Mouse (Mus musculus) T-cell, adult 2 months (primary cell): ENCODE measurements around the gene Stc2.

Experiments used
- DNase-seq: peaks from one replicate; pipeline ENCODE4 v3.0.0; 2022; ENCODE audit warnings: low spot score

Stc2 gene

DNA sequence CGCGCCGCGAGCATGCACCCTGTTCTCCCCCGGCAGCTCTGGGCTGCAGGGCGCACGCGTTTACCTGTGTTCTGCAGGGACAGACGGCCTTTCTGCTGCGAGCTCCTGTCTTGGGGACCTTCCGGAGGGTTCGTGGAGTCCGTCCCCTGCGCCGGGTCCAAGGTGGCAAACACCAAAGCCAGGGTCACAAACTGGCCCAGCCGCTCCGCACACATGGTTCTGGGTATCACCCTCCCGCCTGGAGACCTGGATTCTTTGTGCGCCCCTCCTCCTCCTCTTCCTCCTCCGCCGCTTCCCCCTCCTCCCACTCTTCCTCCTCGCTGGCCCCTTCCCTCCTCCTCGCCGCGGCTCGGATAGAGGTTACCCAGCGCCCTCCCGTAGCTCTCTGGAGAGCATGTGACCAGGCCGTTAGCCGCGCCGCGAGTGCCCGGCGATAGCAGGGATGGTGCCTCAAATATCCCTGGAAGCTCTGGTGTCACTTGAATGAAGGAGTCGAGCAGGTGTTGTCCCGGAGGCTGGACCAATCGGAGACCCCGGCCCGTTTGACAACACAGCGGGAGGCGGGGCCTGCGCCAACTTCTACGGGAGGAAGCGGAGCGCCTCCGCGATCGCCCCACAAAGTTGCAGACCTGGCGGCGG, at the start of gene Stc2:
TSS of gene Stc2 (minus strand) at position 427 of the 639 bp plus-strand sequence.
- peak; percentile 2 for DNase-seq

GRCm38 (mm10) chr11:31417071-31417470, 47.2 kb upstream of the Stc2 start:
- no peak for DNase-seq

- DNase-seq = no peak
Measured at GRCm38 (mm10) chr11:31412376-31412775, 42.5 kb upstream of the Stc2 start.

- no peak for DNase-seq
Measured at GRCm38 (mm10) chr11:31406736-31407135, 36.9 kb upstream of the Stc2 start.

- DNase-seq = no peak
Measured at GRCm38 (mm10) chr11:31403080-31403479, 33.2 kb upstream of the Stc2 start.

DNA sequence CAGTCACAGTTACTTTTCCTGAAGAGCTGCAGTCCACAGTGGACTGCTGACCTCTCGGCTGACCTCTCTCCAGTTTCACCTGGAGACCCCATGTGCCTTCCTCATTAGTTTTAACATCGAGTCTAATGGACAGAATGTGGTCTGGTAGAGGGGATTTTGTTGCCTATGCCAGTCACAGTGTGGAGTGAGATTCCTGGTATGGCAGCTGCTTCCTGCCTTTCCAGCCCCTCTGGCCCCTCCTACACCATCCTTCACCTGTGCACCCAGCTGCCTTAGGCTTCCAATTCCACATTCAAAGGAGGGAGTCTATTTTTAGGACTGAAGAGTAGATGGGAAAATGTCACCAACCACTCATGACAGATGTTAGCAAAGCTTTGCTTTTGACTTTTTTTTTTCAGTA, 28.7 kb upstream of the Stc2 start:
- no peak for DNase-seq

DNA sequence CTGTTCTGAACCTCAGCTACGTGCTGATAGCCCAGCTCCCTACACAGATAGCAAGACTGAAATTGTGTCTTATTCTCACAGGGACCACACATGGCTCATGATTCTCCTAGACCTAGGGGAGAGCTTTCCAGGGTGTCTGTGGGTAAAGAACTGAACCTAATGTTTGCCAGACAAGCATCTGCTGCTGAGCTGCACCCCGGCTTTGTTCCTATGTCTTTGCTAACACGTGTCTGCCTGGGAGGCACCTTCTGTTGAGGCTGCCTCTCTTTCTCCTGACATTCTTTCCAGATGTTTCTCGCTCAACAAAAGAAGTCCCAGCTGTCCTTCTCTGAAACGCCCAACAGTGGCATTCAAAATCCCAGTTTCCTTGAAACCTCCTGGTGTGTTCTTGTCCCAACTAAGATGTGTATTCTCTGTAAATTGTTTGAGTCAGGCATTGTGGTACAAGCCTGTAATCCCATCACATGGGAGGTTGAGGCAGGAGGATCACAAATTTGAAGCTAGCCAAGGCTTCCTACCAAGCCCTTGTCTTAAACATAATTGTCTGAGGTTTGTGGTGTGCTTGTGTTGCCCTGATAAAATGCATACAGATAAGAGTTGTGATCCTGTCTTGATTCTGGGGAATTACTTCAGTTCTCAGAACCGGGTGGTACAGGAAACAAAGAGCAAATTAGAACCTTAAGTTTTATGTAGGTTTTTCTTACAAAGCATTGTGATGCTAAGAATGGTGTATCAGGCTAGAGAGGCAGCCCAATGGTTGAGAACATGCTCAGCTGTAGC, 27.0 kb upstream of the Stc2 start:
- DNase-seq = no peak

DNA sequence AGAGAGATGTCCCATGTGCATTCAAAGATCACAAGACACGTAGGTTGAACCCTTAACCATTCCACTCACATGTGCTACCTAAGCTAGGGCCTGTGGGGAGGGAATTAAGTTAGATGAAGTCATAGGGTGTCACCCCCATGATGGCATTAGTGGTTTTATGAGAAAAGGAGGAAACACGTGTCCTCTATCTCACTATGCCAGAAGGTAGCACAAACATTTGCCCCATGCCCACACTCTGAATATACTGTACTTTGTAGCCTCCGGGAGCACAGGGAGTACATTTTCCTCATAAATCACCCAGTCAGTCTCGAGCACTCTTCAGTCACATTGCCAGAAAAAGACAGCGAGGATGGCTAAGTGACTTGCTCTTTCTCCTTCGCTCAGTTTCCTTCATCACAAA, 24.2 kb upstream of the Stc2 start:
- DNase-seq = no peak

DNA sequence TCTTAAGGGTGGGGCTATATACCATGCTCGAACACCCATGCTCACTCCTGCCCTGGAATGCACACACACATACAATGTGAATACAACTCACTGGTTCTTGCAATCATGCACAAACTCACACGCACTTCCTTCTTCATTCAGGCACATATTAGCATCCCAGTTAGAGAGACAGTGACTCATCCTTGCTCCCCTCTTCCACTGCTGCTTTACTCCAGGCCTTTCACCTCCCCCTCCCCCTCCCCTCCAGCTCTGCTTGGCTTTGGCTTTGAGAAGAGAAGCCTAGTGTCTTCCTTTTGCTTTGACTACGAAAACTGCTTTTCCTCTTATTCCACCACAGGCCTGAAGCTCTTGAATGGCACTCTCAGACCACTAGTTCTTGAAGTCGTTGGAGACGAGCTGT, 22.5 kb upstream of the Stc2 start:
- DNase-seq = no peak

GRCm38 (mm10) chr11:31388890-31389289, 19.0 kb upstream of the Stc2 start:
- DNase-seq = no peak

- DNase-seq = no peak
Measured at GRCm38 (mm10) chr11:31387526-31387925, 17.7 kb upstream of the Stc2 start.

- no peak for DNase-seq
Measured at GRCm38 (mm10) chr11:31386571-31386970, 16.7 kb upstream of the Stc2 start.

DNA sequence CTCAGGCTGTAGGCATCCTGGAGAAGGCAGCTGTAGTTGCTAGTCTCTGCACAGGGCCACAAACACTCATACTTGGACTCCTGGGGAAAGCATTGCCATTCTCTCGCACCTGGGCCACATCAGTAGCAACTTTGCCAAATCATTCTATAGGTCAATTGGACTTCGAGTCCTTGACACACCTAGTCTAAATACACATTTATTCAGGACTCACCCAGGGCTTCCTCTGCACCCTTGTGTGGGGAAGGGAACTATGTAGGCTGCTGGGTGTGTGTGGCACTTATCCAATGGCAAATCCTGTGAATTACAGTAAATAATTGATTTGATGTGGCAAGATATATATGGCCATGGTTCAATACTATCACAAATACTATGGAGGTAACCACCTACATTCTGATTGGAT, 14.1 kb upstream of the Stc2 start:
- DNase-seq = no peak

DNA sequence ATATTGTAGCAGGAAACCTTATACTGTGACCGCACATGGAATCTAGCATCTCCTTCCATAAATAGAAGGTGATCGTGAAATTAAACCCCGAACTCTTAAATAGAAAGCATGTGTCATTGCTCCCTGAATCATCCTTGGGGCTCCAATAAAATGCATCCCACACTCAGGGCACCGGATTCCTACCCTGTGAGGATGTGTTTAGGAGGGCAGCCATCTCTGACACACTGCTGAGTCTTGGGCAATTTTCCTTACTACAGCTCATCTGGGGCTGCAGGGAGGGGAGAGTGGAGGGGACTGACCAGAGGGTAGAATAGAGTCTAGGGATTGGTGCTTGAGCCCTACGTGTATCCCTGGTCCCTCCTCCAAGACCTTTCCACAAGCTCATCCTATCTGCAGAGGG, 12.3 kb upstream of the Stc2 start:
- DNase-seq = no peak

DNA sequence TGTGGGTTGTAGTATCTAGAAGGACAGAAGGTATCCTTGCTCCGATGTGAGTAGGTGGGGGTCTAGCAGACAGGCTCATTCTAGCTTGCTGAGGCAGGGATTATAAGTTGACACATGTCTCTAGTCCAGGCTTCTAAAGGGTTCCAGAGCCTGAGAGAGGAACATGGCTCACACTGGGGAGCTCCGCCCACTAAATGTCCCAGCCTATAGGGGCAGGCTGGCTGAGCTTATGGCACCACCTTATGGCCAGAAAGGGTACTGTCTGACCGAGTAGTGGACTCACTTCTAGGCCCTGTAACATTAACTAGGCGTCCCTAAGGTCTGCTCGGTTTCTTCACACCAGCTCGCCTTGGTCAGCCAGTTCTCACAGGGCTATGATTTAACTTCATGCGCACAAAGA, 3.6 kb upstream of the Stc2 start:
- DNase-seq = peak; percentile 19

DNA sequence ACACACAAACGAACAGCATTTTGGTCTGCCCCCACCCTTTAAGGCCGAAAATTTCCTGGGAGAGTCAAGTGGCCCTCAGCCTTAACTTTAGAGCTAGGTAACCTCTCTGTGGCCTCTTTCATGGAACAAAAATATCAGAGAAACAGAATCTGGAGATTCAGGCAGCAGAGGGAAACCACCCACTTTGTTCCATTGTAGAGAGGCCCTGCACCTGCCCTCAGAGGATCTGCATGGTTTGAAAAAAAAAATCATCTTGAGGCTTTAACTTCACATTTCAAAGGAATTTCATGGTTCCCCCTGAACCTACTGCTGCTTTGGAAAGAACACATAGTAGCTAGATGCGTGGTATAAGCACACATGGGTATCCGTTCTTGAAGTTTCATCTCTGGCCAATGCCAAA, 2.3 kb upstream of the Stc2 start:
- no peak for DNase-seq

DNA sequence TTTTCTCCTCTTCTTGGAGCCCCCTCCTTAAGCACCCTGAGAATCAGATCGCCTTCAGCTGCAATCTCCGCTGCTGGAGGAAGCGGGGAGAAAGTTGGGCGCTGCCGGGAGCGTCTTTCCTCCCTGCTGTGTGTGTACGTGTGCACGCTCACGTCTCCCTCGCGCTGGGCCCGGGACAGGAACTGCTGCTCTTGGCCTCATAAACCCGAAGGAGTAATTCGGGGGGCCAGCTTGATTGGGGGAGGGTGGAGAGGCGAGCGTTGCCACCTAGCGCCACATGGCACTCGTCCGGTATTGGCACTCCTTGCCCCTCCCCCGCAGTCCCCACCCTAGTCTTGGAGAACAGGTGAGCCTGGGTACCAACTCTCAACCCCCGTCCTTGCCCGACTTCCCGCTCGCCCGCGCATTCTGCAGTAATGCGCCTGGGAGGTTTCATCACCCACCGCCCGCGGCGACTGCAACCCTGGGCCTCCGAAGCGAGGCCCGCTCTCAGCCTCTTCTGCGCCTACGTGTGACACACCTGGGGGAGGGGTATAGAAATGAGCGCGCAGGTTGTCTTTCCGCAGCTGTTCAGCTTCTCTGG, 1.5 kb upstream of the Stc2 start:
- no peak for DNase-seq

DNA sequence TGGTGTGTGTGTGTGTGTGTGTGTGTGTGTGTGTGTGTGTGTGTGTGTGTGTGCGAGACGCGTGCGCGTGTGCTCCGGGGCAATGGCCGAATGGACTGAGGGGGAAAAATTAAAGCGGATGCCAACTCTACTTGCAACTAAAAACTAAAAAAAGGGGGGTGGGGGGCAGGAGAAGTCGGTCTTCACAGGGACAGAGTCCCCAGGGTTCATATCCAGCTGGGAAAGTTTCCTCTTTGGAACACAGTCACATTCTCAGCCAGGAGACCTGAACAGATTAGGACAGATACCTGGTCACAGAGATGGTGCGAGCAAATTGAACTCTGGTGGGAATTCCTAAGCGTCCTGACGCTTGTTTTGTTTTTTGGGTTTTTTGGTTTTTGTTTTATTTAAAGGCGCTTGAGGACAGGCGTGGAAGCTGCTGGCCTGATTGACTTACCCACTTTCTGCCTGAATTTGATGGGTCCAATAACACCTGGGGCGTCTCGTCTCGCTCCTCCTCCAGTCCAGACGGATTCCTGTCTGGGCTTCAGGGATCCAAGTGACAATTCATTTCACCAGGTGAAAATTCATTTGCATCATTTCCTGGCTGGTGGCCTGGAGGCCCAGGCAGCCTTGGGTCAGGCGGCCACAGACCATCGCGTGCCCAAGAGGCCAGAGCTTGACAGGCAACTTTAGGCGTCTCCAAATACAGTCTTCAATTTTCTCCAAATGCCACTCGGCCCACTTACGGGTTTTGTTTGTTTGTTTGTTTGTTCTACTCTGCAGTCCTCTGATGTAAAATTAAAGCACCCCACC, 759 bp upstream of the Stc2 start:
- DNase-seq = no peak

GRCm38 (mm10) chr11:31368965-31369647, 768 bp downstream of the Stc2 start:
- no peak for DNase-seq

DNA sequence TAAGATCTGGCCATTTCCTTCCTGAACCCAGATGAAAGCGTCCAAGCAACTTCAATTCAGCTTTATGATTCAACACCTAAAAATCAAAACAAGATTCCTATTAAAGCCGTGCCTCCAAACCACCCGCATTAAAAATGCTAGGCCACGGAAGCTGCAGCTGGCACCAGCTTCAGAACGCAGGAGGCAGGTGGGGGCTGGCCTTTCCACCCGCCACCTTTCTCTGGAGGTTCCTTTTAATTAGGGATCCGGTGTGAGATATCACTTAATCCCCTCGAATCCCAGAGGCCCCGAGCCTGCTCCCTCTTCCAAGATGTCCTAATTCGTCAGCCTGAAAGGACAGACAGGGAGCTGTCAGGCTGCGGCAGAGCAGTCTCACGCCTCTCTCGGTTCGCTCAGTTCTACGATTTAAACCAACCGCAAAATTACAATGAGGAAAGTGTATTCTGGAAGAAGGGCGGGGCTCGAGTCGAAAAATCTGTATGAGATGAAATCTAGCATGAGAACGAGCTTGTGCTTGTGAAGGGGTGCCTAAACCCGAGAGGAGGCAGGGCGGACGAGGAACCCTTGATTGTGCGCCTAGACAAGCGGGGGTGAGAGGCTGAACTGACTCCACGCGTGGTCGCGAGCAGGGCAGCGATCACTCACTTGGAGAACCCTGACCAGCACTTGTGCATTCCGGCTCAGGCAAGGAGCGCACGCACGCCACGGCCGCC, 1.5 kb downstream of the Stc2 start:
- no peak for DNase-seq

DNA sequence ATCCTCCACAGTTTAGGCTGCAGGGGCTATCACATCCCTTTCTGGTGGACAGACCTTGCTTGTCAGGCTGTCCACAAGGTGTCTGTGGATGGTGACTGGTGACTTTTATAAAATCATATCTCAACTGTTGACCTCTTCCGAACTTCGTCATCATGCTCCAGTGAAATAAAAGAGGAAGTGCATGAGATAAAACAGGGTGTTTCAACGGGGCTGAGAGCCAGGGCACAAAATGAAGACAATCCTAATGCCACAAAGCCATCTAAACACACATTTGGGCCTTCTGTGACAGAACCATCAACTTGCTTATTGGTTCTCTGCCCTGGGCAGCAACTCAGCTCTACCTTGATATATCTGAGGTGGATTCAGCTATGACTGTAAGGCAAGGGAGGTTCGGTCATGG, 3.0 kb downstream of the Stc2 start:
- no peak for DNase-seq
